Mouse (Mus musculus): Measurements from ENCODE around the gene Cfap54. TPM values are rescaled to one million over a fixed set of nuclear protein-coding genes. Genes with fewer than 3 reads are reported as not detected.

Gene Cfap54
- polyA plus RNA-seq, 1 experiment from 2014 or later, result 0.80 TPM

- Histone ChIP-seq H3K4me3 (replicated peaks; ENCODE audit: low read depth, low read length) (no peak overlapping the region), H3K36me3 (ENCODE audit: insufficient read depth, low read length) (no peaks in the 10 kb centered on the region), H3K9me3 (replicated peaks; ENCODE audit: low read length) (no peaks in the 10 kb centered on the region), H3K9ac (ENCODE audit: low read depth, low read length) (no peak overlapping the region), H3K27ac (no peak overlapping the region), H3K4me1 (replicated peaks; ENCODE audit: insufficient read depth, low read length) (no peaks in the 10 kb centered on the region), H3K27me3 (ENCODE audit: insufficient read depth, low read length) (no peaks in the 10 kb centered on the region), H3K4me2 (ENCODE audit: low read length) (no peak overlapping the region)
- no peak for DNase-seq (ENCODE audit: low spot score)
- no peak for ATAC-seq (replicated peaks; ENCODE audit: low FRiP score, low read depth)
- no peak for TF ChIP-seq CTCF (IDR thresholded peaks at IDR 0.05; ENCODE audit: low read depth)
- WGBS, result 83% methylated on average over 9 of the region's 9 CpGs
Measured at GRCm38 (mm10) chr10:92840980-92841379, 240.4 kb downstream of the Cfap54 start.

- Histone ChIP-seq H3K4me2 (ENCODE audit: low read length) (no peak overlapping the region), H3K36me3 (ENCODE audit: insufficient read depth, low read length) (no peaks in the 10 kb centered on the region), H3K4me1 (replicated peaks; ENCODE audit: insufficient read depth, low read length) (no peaks in the 10 kb centered on the region), H3K9ac (ENCODE audit: low read depth, low read length) (no peak overlapping the region), H3K27ac (no peak overlapping the region), H3K4me3 (replicated peaks; ENCODE audit: low read depth, low read length) (no peak overlapping the region), H3K27me3 (ENCODE audit: insufficient read depth, low read length) (no peaks in the 10 kb centered on the region), H3K9me3 (replicated peaks; ENCODE audit: low read length) (no peaks in the 10 kb centered on the region)
- no peak for TF ChIP-seq CTCF (IDR thresholded peaks at IDR 0.05; ENCODE audit: low read depth)
- DNase-seq (ENCODE audit: low spot score) (no peak), ATAC-seq (replicated peaks; ENCODE audit: low FRiP score, low read depth) (no peak)
- WGBS, result 91% methylated on average over 5 of the region's 5 CpGs
Measured at GRCm38 (mm10) chr10:92837572-92837971, 243.8 kb downstream of the Cfap54 start.

- Histone ChIP-seq H3K36me3 (ENCODE audit: insufficient read depth, low read length) (no peaks in the 10 kb centered on the region), H3K9ac (ENCODE audit: low read depth, low read length) (no peak overlapping the region), H3K4me1 (replicated peaks; ENCODE audit: insufficient read depth, low read length) (no peaks in the 10 kb centered on the region), H3K9me3 (replicated peaks; ENCODE audit: low read length) (no peaks in the 10 kb centered on the region), H3K4me2 (ENCODE audit: low read length) (no peak overlapping the region), H3K27me3 (ENCODE audit: insufficient read depth, low read length) (no peaks in the 10 kb centered on the region), H3K27ac (no peak overlapping the region), H3K4me3 (replicated peaks; ENCODE audit: low read depth, low read length) (no peak overlapping the region)
- no peak for DNase-seq (ENCODE audit: low spot score)
- WGBS, result 71% methylated on average over 2 of the region's 2 CpGs
- no peak for ATAC-seq (replicated peaks; ENCODE audit: low FRiP score, low read depth)
- TF ChIP-seq CTCF (IDR thresholded peaks at IDR 0.05; ENCODE audit: low read depth), result no peak
Measured at GRCm38 (mm10) chr10:92837045-92837444, 244.4 kb downstream of the Cfap54 start.

- WGBS, result 68% methylated on average over 4 of the region's 4 CpGs
Measured at GRCm38 (mm10) chr10:92821499-92821898, 259.9 kb downstream of the Cfap54 start.

GRCm38 (mm10) chr10:92818190-92818589, 263.2 kb downstream of the Cfap54 start:
- TF ChIP-seq CTCF (IDR thresholded peaks at IDR 0.05; ENCODE audit: low read depth), result no peak
- H3K27me3 ChIP-seq (ENCODE audit: insufficient read depth, low read length), result no peaks in the 10 kb centered on the region
- H3K27ac ChIP-seq, result no peak overlapping the region
- 48% methylated on average over 5 of the region's 5 CpGs for WGBS
- no peak for ATAC-seq (replicated peaks; ENCODE audit: low FRiP score, low read depth)
- H3K9me3 ChIP-seq (replicated peaks; ENCODE audit: low read length), result no peaks in the 10 kb centered on the region
- no peaks in the 10 kb centered on the region for H3K4me1 ChIP-seq (replicated peaks; ENCODE audit: insufficient read depth, low read length)
- no peak overlapping the region for H3K4me3 ChIP-seq (replicated peaks; ENCODE audit: low read depth, low read length)
- H3K9ac ChIP-seq (ENCODE audit: low read depth, low read length), result no peak overlapping the region
- H3K36me3 ChIP-seq (ENCODE audit: insufficient read depth, low read length), result no peaks in the 10 kb centered on the region
- H3K4me2 ChIP-seq (ENCODE audit: low read length), result no peak overlapping the region
- DNase-seq (ENCODE audit: low spot score), result no peak

More at GRCm38 (mm10) chr10:92821499-92821898, 259.9 kb downstream of the Cfap54 start:
- no peaks in the 10 kb centered on the region for H3K36me3 ChIP-seq (ENCODE audit: insufficient read depth, low read length)
- H3K4me1 ChIP-seq (replicated peaks; ENCODE audit: insufficient read depth, low read length), result no peaks in the 10 kb centered on the region
- no peak overlapping the region for H3K4me2 ChIP-seq (ENCODE audit: low read length)
- no peak for TF ChIP-seq CTCF (IDR thresholded peaks at IDR 0.05; ENCODE audit: low read depth)
- no peak overlapping the region for H3K4me3 ChIP-seq (replicated peaks; ENCODE audit: low read depth, low read length)
- H3K9ac ChIP-seq (ENCODE audit: low read depth, low read length), result no peak overlapping the region
- H3K27me3 ChIP-seq (ENCODE audit: insufficient read depth, low read length), result no peaks in the 10 kb centered on the region
- no peak overlapping the region for H3K27ac ChIP-seq
- no peak for ATAC-seq (replicated peaks; ENCODE audit: low FRiP score, low read depth)
- H3K9me3 ChIP-seq (replicated peaks; ENCODE audit: low read length), result no peaks in the 10 kb centered on the region
- DNase-seq (ENCODE audit: low spot score), result no peak

- Histone ChIP-seq H3K4me2 (ENCODE audit: low read length) (no peak overlapping the region), H3K4me1 (replicated peaks; ENCODE audit: insufficient read depth, low read length) (no peaks in the 10 kb centered on the region), H3K9me3 (replicated peaks; ENCODE audit: low read length) (no peaks in the 10 kb centered on the region), H3K9ac (ENCODE audit: low read depth, low read length) (no peak overlapping the region), H3K27me3 (ENCODE audit: insufficient read depth, low read length) (no peaks in the 10 kb centered on the region), H3K27ac (no peak overlapping the region), H3K4me3 (replicated peaks; ENCODE audit: low read depth, low read length) (no peak overlapping the region), H3K36me3 (ENCODE audit: insufficient read depth, low read length) (no peaks in the 10 kb centered on the region)
- no peak for ATAC-seq (replicated peaks; ENCODE audit: low FRiP score, low read depth)
- no peak for TF ChIP-seq CTCF (IDR thresholded peaks at IDR 0.05; ENCODE audit: low read depth)
- WGBS, result 75% methylated on average over 5 of the region's 5 CpGs
- DNase-seq (ENCODE audit: low spot score), result no peak
Measured at GRCm38 (mm10) chr10:92816903-92817302, 264.5 kb downstream of the Cfap54 start.

- no peak for ATAC-seq (replicated peaks; ENCODE audit: low FRiP score, low read depth)
- DNase-seq (ENCODE audit: low spot score), result peak; percentile 57
- Histone ChIP-seq H3K9ac (ENCODE audit: low read depth, low read length) (no peak overlapping the region), H3K27ac (no peak overlapping the region), H3K36me3 (ENCODE audit: insufficient read depth, low read length) (no peaks in the 10 kb centered on the region), H3K4me3 (replicated peaks; ENCODE audit: low read depth, low read length) (no peak overlapping the region), H3K4me2 (ENCODE audit: low read length) (no peak overlapping the region), H3K4me1 (replicated peaks; ENCODE audit: insufficient read depth, low read length) (no peaks in the 10 kb centered on the region), H3K27me3 (ENCODE audit: insufficient read depth, low read length) (no peaks in the 10 kb centered on the region), H3K9me3 (replicated peaks; ENCODE audit: low read length) (no peaks in the 10 kb centered on the region)
- no peak for TF ChIP-seq CTCF (IDR thresholded peaks at IDR 0.05; ENCODE audit: low read depth)
- 39% methylated on average over 9 of the region's 9 CpGs for WGBS
Measured at GRCm38 (mm10) chr10:92810894-92811293, 270.5 kb downstream of the Cfap54 start.
